Mouse (Mus musculus) midbrain, embryonic 13.5 days (tissue): ENCODE measurements around the gene Dnah3. TPM values are rescaled to one million over a fixed set of nuclear protein-coding genes. Genes with fewer than 3 reads are reported as not detected.
A peak's percentile ranks its signal among the peaks of the same experiment; 100 is the strongest.

Source experiments
- ATAC-seq: fragments of 200-750 bp; cut with Nextera tagmentation; 2 replicates; pipeline ENCODE4 v1.8.0; 2017; ENCODE audit warnings: mild to moderate bottlenecking, moderate TSS enrichment, moderate library complexity
- H3K27ac ChIP-seq: fragments of 300-500 bp; sonication (generic); 2 replicates; pipeline ENCODE4 v1.5.1; 2015; ENCODE audit warnings: inconsistent platforms, mild to moderate bottlenecking, moderate library complexity
- H3K27me3 ChIP-seq: fragments of 300-500 bp; sonication (generic); 2 replicates; pipeline ENCODE4 v1.6.1; 2015; ENCODE audit warnings: mild to moderate bottlenecking, inconsistent platforms
- H3K36me3 ChIP-seq: fragments of 300-500 bp; sonication (generic); 2 replicates; pipeline ENCODE4 v1.6.1; 2015; ENCODE audit warnings: mild to moderate bottlenecking, inconsistent platforms
- H3K4me1 ChIP-seq: fragments of 300-500 bp; sonication (generic); replicated peaks from 2 replicates; pipeline ENCODE4 v1.6.1; 2015; ENCODE audit warnings: inconsistent platforms
- H3K4me2 ChIP-seq: fragments of 300-500 bp; sonication (generic); replicated peaks from 2 replicates; pipeline ENCODE4 v1.6.1; 2015; ENCODE audit warnings: moderate library complexity, mild to moderate bottlenecking, inconsistent platforms
- H3K4me3 ChIP-seq: fragments of 300-500 bp; sonication (generic); replicated peaks from 2 replicates; pipeline ENCODE4 v1.5.1; 2015; ENCODE audit warnings: mild to moderate bottlenecking, inconsistent platforms
- H3K9ac ChIP-seq: fragments of 300-500 bp; sonication (generic); replicated peaks from 2 replicates; pipeline ENCODE4 v1.6.1; 2015; ENCODE audit warnings: mild to moderate bottlenecking, inconsistent platforms
- H3K9me3 ChIP-seq: fragments of 300-500 bp; sonication (generic); 2 replicates; pipeline ENCODE4 v1.6.1; 2016; ENCODE audit warnings: mild to moderate bottlenecking, inconsistent platforms
- WGBS: fragments of 180-500 bp; shearing (Covaris S2); methylation state at CpG from one replicate; pipeline ENCODE4 v1.1.7; 2015; 5-methylcytosine and 5-hydroxymethylcytosine counted together
- polyA plus RNA-seq: library from polyadenylated mRNA; unstranded; fragments of >200 nt; fragmentation: Nextera tagmentation; extraction: Ambion mirVana; gene quantifications from 2 replicates; pipeline ENCODE4 v1.2.1, GENCODE M21; 2015

Dnah3 gene
- polyA plus RNA-seq, 1 experiment from 2014 or later = 0.22 TPM

DNA sequence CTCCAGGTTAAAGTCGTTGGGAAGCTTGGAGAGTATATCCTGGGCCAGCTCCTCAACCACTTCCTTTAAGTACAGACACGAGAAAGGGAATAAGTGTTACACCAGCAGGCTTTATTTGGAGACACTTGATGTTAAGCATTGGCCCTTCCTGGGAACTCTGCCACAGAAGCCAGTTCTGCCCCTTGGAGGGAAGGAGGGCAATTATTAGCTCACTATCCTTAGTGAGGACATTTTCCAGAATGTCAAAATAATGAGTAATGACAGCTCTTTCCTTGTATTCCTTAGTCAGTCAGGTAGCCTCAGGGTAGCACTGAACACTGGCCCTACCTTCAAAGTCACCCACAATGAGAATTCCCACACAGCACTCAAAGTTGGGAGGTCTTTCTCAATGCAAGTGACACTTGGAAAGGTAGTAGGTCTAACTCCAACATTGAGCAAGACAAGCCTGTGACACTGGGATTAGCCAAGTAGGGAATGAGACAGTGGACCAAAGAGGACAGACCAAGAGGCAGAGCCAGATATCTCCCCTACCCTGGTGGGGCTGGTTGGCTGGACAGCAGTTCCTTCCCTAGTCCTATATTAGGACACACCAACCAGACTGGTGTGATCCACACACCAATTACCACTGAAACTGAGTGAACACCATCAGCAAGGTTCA is 166.2 kb downstream of the Dnah3 start:
- H3K27me3 ChIP-seq = no peaks in the 10 kb centered on the region
- H3K9ac ChIP-seq = no peak overlapping the region
- no peaks in the 10 kb centered on the region for H3K4me1 ChIP-seq
- 77% methylated on average over 2 of the region's 2 CpGs for WGBS
- no peak overlapping the region for H3K4me2 ChIP-seq
- no peak for ATAC-seq
- H3K4me3 ChIP-seq = no peak overlapping the region
- H3K36me3 ChIP-seq = no peaks in the 10 kb centered on the region
- no peaks in the 10 kb centered on the region for H3K9me3 ChIP-seq
- no peak overlapping the region for H3K27ac ChIP-seq

DNA sequence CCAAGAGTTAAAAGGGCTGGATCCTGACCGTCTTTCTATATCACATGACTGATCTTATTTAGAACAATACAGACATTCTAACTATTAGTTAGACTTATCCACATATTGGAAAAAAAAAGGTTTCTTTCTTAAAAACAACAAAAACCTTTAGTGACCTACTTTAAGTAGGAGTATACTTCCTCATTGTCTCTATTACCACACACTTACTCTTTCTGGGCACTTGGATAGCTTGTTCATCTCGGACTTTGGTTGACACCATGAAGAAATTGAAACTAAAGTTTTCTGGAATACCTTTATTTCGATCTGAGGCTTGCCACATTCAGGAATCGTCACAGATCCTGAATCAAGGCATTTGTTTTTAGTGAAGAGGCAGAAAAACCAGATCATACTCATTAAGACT is 174.0 kb downstream of the Dnah3 start:
- Histone ChIP-seq H3K27me3 (no peaks in the 10 kb centered on the region), H3K4me3 (no peak overlapping the region), H3K36me3 (0 out of 2 replicates have a peak, but pooled peaks cover 2% of the 10 kb centered on the region), H3K27ac (no peak overlapping the region), H3K9me3 (no peaks in the 10 kb centered on the region), H3K4me2 (no peak overlapping the region), H3K9ac (no peak overlapping the region), H3K4me1 (no peaks in the 10 kb centered on the region)
- WGBS = 80% methylated on average over 4 of the region's 4 CpGs
- ATAC-seq = no peak

DNA sequence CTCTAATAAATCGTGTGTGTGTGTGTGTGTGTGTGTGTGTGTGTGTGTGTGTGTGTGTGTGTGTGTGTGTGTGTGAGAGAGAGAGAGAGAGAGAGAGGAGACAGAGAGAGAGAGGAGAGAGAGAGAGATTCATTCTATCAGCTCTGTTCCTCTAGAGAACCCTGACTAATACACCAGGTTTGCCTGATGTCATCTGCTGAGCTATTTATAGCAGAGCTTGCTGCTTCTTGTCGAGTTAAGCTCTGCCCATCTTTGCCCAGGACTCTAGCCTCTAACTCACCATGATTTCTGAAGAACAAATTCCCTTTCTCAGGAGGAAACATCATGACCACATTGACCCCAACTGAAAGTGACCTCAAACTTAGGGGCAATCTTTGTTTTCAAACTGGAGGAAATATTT is 174.6 kb downstream of the Dnah3 start:
- Histone ChIP-seq H3K9ac (no peak overlapping the region), H3K4me2 (no peak overlapping the region), H3K27ac (no peak overlapping the region), H3K4me3 (no peak overlapping the region), H3K36me3 (0 out of 2 replicates have a peak, but pooled peaks cover 2% of the 10 kb centered on the region), H3K9me3 (no peaks in the 10 kb centered on the region), H3K27me3 (no peaks in the 10 kb centered on the region), H3K4me1 (no peaks in the 10 kb centered on the region)
- ATAC-seq = no peak
- WGBS = 69% methylated on average over 2 of the region's 2 CpGs

DNA sequence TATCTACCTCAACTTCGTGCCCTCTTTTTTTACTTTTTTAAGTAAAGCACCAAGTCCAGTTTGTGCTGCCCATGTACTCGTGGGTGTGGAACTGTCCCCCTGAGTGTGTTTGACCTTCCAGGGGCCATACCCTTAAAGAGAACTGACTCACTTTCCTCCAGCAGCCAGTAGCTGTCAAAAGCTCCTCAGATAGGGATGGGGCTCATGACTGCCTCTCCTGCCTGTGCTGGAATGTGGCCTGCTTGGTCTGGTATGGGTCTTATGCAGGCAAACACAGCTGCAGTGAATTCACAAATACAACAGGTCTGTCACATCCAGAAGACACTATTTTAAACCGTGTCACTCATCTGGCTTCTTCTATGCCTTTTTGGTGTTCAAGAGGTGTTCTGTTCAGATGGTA is 183.4 kb downstream of the Dnah3 start:
- Histone ChIP-seq H3K27me3 (no peaks in the 10 kb centered on the region), H3K9ac (no peak overlapping the region), H3K4me2 (no peak overlapping the region), H3K9me3 (no peaks in the 10 kb centered on the region), H3K4me3 (no peak overlapping the region), H3K4me1 (no peaks in the 10 kb centered on the region), H3K27ac (no peak overlapping the region), H3K36me3 (0 out of 2 replicates have a peak, but pooled peaks cover 2% of the 10 kb centered on the region)
- no peak for ATAC-seq
- 79% methylated on average over 3 of the region's 3 CpGs for WGBS

DNA sequence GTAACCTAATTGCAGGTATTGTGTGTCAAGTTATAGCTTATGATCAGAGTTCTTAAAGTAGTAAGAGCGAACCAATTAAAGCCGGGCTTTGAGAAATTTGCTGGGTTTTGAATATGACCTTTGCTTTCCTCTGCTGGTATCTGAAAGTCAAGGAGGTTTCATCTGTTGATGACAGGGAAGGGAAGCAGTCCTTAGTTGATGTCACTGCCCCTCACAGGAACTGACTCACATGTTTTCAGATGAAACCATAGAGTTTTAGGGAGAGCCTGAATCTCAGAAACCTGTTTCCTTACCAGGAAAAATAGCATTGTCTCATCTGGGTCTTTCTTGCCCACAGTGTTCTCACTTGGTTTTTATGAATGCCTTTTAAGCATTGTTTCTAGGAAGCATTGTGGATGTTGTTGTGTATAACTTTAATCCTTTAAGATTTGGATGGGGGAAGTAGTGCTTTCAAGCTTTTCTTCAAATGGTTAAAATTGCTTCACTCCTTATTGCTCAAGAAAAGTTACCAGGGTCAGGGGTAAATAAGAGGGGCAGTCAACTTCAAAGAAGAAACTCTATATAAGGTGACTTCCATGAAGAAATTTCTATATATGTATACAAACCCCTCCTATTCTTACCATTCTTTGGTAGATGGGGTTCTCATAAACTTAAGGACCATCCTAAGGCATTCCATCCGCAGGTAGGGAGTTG is 188.4 kb downstream of the Dnah3 start:
- WGBS = 95% methylated on average over 3 of the region's 3 CpGs
- Histone ChIP-seq H3K4me3 (no peak overlapping the region), H3K36me3 (no peaks in the 10 kb centered on the region), H3K9me3 (no peaks in the 10 kb centered on the region), H3K9ac (no peak overlapping the region), H3K27ac (no peak overlapping the region), H3K4me2 (no peak overlapping the region), H3K27me3 (no peaks in the 10 kb centered on the region), H3K4me1 (no peaks in the 10 kb centered on the region)
- ATAC-seq = no peak

DNA sequence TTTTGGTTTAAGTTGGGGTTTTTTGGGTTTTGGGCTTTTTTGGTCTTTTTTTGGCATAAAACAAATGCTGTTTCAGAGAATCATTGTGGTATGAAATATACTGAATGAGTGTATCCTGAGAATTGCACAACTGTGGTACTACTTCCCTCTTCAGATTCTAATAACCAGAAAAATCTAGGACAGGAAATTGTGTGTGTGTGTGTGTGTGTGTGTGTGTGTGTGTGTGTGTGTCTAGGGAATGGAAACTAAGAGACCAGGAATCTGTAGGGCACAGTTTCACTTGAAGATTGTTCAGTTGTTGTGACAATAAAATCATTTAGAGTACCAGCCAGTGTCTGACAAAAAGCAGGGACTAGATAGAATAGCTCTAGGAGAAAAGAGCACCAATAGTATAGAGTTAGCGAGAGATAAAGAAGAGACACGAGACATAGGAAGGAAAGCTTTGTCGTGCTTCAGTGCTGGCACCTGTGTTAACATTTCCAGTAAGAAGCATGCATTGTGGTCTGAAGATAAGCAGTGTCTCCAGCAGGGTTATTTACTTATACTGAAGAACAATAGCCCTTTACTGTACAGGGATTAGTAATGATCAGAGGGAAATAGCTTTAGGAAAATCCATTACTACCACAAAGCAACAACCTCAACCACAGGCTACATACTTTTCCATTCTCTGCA is 195.6 kb downstream of the Dnah3 start:
- H3K4me3 ChIP-seq = no peak overlapping the region
- H3K27me3 ChIP-seq = no peaks in the 10 kb centered on the region
- no peak for ATAC-seq
- H3K27ac ChIP-seq = no peak overlapping the region
- H3K9ac ChIP-seq = no peak overlapping the region
- H3K4me2 ChIP-seq = no peak overlapping the region
- 67% methylated on average over 3 of the region's 3 CpGs for WGBS
- H3K9me3 ChIP-seq = no peaks in the 10 kb centered on the region
- H3K4me1 ChIP-seq = peaks cover 17% of the 10 kb centered on the region
- no peaks in the 10 kb centered on the region for H3K36me3 ChIP-seq

DNA sequence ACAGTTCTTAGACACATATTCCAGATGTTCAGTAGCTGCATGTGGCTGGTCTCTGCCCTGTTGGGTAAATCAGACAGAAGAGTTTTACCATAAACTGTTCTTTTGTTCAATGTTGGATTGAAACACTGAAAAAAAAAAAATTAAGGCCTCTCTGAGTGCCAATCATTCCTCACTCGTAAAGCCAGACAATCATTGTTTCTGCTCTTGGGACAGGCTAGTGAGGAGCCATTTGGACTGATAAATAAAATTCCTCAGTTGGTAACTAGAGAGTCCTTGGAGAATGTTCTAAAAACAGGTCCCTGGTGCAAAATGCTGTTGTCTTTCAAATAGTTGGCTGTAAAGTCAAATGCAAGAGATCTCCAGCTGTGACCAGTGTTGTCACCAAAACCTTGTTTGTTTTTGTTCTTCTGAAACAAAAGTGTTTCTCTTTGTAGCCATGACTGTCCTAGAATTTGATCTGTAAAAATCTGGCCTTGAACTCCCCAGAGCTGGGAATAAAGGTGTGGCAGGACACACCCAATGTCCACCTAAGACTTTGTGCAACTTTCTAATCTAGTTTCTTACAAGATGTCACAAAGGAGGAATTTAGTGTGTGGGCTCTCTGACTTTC is 196.7 kb downstream of the Dnah3 start:
- no peak for ATAC-seq
- H3K36me3 ChIP-seq = no peaks in the 10 kb centered on the region
- peaks cover 29% of the 10 kb centered on the region for H3K4me1 ChIP-seq
- H3K4me3 ChIP-seq = no peak overlapping the region
- H3K9ac ChIP-seq = no peak overlapping the region
- no peaks in the 10 kb centered on the region for H3K27me3 ChIP-seq
- H3K27ac ChIP-seq = no peak overlapping the region
- WGBS = 70% methylated on average over 1 of the region's 1 CpGs
- no peaks in the 10 kb centered on the region for H3K9me3 ChIP-seq
- no peak overlapping the region for H3K4me2 ChIP-seq

DNA sequence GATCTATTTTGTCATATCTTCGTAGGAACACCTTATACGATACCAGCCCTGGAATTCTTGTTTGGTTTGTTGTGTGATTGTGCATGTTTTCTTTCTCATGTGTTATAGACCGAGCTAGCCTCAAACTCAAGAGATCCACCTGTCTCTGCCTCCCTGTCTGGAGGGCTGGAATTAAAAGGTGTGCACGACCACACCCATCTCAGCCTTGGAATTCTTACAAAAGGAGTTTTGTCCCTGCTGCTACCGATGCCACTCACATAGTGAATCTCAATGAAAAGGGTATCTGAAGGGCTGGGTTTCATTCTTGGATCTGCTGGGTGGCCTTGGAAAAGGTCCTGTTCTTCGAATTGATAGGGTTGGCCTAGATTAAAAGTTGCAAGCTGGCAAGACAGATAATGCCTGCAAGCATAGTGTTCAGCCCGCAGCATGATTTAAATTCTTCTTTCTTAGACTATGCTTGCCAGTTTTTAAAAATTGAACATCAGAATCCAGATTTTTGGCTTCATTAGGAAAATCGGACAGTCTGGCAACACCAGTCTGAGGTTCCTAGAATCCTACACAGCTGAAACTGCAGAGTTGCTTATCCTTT is 197.5 kb downstream of the Dnah3 start:
- no peak overlapping the region for H3K4me3 ChIP-seq
- H3K27ac ChIP-seq = no peak overlapping the region
- no peaks in the 10 kb centered on the region for H3K9me3 ChIP-seq
- WGBS = 93% methylated on average over 8 of the region's 8 CpGs
- no peak overlapping the region for H3K9ac ChIP-seq
- no peaks in the 10 kb centered on the region for H3K36me3 ChIP-seq
- no peak for ATAC-seq
- peaks cover 35% of the 10 kb centered on the region for H3K4me1 ChIP-seq
- no peak overlapping the region for H3K4me2 ChIP-seq
- no peaks in the 10 kb centered on the region for H3K27me3 ChIP-seq

DNA sequence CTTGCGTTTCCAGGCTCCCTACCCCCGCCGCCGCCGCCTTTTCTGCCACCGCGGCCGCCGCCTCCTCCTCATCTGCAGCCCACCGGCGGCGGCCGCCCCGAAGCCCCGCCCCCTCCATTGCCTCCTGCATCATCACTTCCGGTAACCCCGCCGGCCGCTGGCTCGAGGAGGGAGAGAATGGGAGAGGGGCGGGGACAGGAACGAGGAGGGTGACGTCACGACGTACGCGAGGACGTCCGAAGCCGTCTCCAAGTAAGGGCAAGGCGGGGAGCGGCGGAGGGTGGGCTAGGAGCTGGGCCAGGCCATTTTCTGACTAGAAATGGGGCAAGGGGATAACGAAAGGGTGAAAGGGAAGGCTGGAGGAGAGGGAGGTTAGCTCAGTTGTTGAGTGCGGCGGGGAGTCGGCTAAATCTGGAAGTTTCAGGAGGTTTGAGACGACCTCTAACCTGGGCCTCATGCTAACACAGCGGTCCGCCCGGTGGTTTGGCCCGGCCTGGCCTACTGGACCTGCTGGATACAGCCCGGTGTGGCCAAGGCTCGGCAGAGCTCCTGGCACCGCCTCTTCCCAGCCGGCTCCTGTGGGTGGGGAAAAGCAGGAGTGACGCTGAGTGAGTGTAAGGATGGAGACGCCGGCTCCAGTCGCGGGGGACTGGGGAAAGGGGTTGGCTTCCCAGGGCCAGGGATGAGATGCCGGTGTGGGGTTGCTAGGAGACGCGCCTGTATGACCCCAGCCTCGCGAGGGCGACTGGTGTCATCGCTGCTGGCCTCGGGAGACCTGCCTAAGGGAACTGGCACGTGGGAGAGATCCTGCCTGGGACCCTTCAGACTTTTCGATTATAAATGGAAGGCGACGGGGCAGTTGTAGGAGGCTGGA is 199.2 kb downstream of the Dnah3 start, which contains the start of the genes Lyrm1 and Dcun1d3:
Gene Lyrm1 (plus strand): TSS at position 223 of the 874 bp plus-strand sequence.
Gene Dcun1d3 (minus strand): TSS at position 660 of the 874 bp plus-strand sequence.
- WGBS = under 1% methylated on average over 61 of the region's 63 CpGs

DNA sequence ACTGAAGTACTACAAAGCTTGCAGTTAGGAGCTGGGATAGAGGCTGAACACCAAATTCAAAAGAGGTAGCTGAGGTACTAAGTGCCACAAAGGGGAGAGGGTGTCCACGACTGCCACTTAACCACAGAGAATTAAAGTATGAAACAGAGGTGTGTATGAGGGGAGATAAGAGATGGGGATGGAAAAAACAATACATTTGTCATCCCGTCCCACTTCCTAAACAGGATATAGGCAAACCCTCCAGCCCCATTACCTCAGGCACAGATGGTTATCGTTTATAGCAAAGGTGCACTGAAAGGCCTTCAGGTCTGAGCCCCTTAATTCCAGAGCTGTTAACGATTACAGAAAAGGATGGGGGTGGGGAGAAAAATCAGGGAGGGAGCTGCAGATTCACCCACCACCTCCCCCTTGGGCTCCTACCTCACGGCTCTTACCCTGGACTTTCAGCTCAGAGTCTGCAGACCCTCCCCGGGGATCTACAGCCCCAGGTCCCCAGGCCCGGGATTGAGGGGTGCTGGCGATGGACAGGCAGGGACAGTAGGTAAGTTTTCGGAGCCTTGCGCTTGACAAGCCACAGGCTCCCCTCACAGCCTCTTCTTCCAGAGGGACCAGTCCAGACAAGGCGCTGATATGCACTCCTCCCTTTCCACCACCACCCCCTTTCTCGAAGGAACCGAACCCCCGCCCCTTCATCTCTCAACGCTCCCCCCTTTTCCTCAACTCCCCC is 200.1 kb downstream of the Dnah3 start:
- WGBS = 2% methylated on average over 15 of the region's 15 CpGs
- no peaks in the 10 kb centered on the region for H3K27me3 ChIP-seq
- no peaks in the 10 kb centered on the region for H3K36me3 ChIP-seq
- H3K4me2 ChIP-seq = peak overlapping the region; percentile 81
- peak overlapping the region; percentile 86 for H3K4me3 ChIP-seq
- peak overlapping the region; percentile 96 for H3K27ac ChIP-seq
- peak; percentile 74 for ATAC-seq
- peak overlapping the region; percentile 93 for H3K9ac ChIP-seq
- no peaks in the 10 kb centered on the region for H3K9me3 ChIP-seq
- peaks cover 46% of the 10 kb centered on the region for H3K4me1 ChIP-seq

More for the DNA sequence above, 199.2 kb downstream of the Dnah3 start, which contains the start of the genes Lyrm1 and Dcun1d3:
- peak within 1 kb of the TSS; percentile 81 for H3K4me2 ChIP-seq
- ATAC-seq = peak; percentile 98
- H3K9me3 ChIP-seq = no peaks in the 10 kb centered on the region
- peak within 1 kb of the TSS; percentile 93 for H3K9ac ChIP-seq
- H3K4me1 ChIP-seq = peaks cover 46% of the 10 kb centered on the region
- no peaks in the 10 kb centered on the region for H3K36me3 ChIP-seq
- H3K27ac ChIP-seq = peak within 1 kb of the TSS; percentile 96
- H3K27me3 ChIP-seq = no peaks in the 10 kb centered on the region
- peak within 1 kb of the TSS; percentile 86 for H3K4me3 ChIP-seq
